Mouse (Mus musculus) embryo, embryonic 10.5 days (tissue): ENCODE results near the gene Plxnc1.

Experiments used
- DNase-seq: peaks from one replicate; pipeline ENCODE4 v3.0.0-alpha.2; 2015; ENCODE audit warnings: low spot score

Gene Plxnc1

GRCm38 (mm10) chr10:94947915-94948675 is 3.5 kb upstream of the Plxnc1 start:
- DNase-seq, result no peak

GRCm38 (mm10) chr10:94947386-94947785 is 2.8 kb upstream of the Plxnc1 start:
- no peak for DNase-seq

- peak; percentile 79 for DNase-seq
Measured at GRCm38 (mm10) chr10:94945206-94945711, 624 bp upstream of the Plxnc1 start.

- DNase-seq, result peak; percentile 66
Measured at GRCm38 (mm10) chr10:94943846-94944690, 567 bp downstream of the Plxnc1 start.

- DNase-seq, result peak; percentile 62
Measured at GRCm38 (mm10) chr10:94943401-94943845, 1.2 kb downstream of the Plxnc1 start.

GRCm38 (mm10) chr10:94942449-94943041 is 2.1 kb downstream of the Plxnc1 start:
- DNase-seq, result peak; percentile 68

- DNase-seq, result no peak
Measured at GRCm38 (mm10) chr10:94941551-94941950, 3.1 kb downstream of the Plxnc1 start.

GRCm38 (mm10) chr10:94940786-94941185 is 3.8 kb downstream of the Plxnc1 start:
- DNase-seq, result peak; percentile 67

GRCm38 (mm10) chr10:94940061-94940460 is 4.6 kb downstream of the Plxnc1 start:
- DNase-seq, result peak; percentile 38

GRCm38 (mm10) chr10:94938899-94939298 is 5.7 kb downstream of the Plxnc1 start:
- DNase-seq, result no peak

GRCm38 (mm10) chr10:94938320-94938719 is 6.3 kb downstream of the Plxnc1 start:
- no peak for DNase-seq

- no peak for DNase-seq
Measured at GRCm38 (mm10) chr10:94935270-94935669, 9.4 kb downstream of the Plxnc1 start.

- no peak for DNase-seq
Measured at GRCm38 (mm10) chr10:94934151-94934614, 10.5 kb downstream of the Plxnc1 start.

- DNase-seq, result peak; percentile 57
Measured at GRCm38 (mm10) chr10:94931961-94932832, 12.4 kb downstream of the Plxnc1 start.

GRCm38 (mm10) chr10:94928164-94928563 is 16.5 kb downstream of the Plxnc1 start:
- DNase-seq, result no peak

- no peak for DNase-seq
Measured at GRCm38 (mm10) chr10:94926297-94926696, 18.3 kb downstream of the Plxnc1 start.

- DNase-seq, result no peak
Measured at GRCm38 (mm10) chr10:94924878-94925277, 19.8 kb downstream of the Plxnc1 start.

GRCm38 (mm10) chr10:94924450-94924849 is 20.2 kb downstream of the Plxnc1 start:
- no peak for DNase-seq

- DNase-seq, result no peak
Measured at GRCm38 (mm10) chr10:94923337-94923762, 21.3 kb downstream of the Plxnc1 start.

GRCm38 (mm10) chr10:94922848-94923247 is 21.8 kb downstream of the Plxnc1 start:
- DNase-seq, result no peak

- DNase-seq, result no peak
Measured at GRCm38 (mm10) chr10:94921751-94922150, 22.9 kb downstream of the Plxnc1 start.
